Mouse (Mus musculus) neural tube, embryonic 15.5 days (tissue): Measurements from ENCODE around the gene Yipf3. TPM values are rescaled to one million over a fixed set of nuclear protein-coding genes. Genes with fewer than 3 reads are reported as not detected.

Experiments used
- ATAC-seq: fragments of 200-750 bp; cut with Nextera tagmentation; 2 replicates; pipeline ENCODE4 v1.8.0; 2017; ENCODE audit warnings: mild to moderate bottlenecking, moderate TSS enrichment, moderate library complexity; ENCODE audit not compliant: low FRiP score
- H3K27ac ChIP-seq: fragments of 300-500 bp; sonication (generic); replicated peaks from 2 replicates; pipeline ENCODE4 v1.5.1; 2015; ENCODE audit warnings: mild to moderate bottlenecking, inconsistent platforms
- H3K27me3 ChIP-seq: fragments of 300-500 bp; sonication (generic); replicated peaks from 2 replicates; pipeline ENCODE4 v1.6.1; 2015; ENCODE audit warnings: inconsistent platforms
- H3K36me3 ChIP-seq: fragments of 300-500 bp; sonication (generic); 2 replicates; pipeline ENCODE4 v1.6.1; 2015; ENCODE audit warnings: inconsistent platforms
- H3K4me1 ChIP-seq: fragments of 300-500 bp; sonication (generic); 2 replicates; pipeline ENCODE4 v1.6.1; 2015; ENCODE audit warnings: inconsistent platforms
- H3K4me2 ChIP-seq: fragments of 300-500 bp; sonication (generic); 2 replicates; pipeline ENCODE4 v1.6.1; 2015; ENCODE audit warnings: inconsistent platforms, mild to moderate bottlenecking, moderate library complexity
- H3K4me3 ChIP-seq: fragments of 300-500 bp; sonication (generic); replicated peaks from 2 replicates; pipeline ENCODE4 v1.5.1; 2015; ENCODE audit warnings: mild to moderate bottlenecking, inconsistent platforms
- H3K9ac ChIP-seq: fragments of 300-500 bp; sonication (generic); replicated peaks from 2 replicates; pipeline ENCODE4 v1.6.1; 2015; ENCODE audit warnings: mild to moderate bottlenecking, inconsistent platforms
- H3K9me3 ChIP-seq: fragments of 300-500 bp; sonication (generic); replicated peaks from 2 replicates; pipeline ENCODE4 v1.6.1; 2016; ENCODE audit warnings: inconsistent platforms
- WGBS: fragments of 180-500 bp; shearing (Covaris S2); methylation state at CpG from one replicate; pipeline ENCODE4 v1.1.7; 2015; ENCODE audit warnings: mixed read lengths; 5-methylcytosine and 5-hydroxymethylcytosine counted together
- polyA plus RNA-seq: library from polyadenylated mRNA; unstranded; fragments of >200 nt; fragmentation: Nextera tagmentation; extraction: Ambion mirVana; gene quantifications from 2 replicates; pipeline ENCODE4 v1.2.1, GENCODE M21; 2015

Gene Yipf3
- polyA plus RNA-seq, 1 experiment from 2014 or later = 87.8 TPM

DNA sequence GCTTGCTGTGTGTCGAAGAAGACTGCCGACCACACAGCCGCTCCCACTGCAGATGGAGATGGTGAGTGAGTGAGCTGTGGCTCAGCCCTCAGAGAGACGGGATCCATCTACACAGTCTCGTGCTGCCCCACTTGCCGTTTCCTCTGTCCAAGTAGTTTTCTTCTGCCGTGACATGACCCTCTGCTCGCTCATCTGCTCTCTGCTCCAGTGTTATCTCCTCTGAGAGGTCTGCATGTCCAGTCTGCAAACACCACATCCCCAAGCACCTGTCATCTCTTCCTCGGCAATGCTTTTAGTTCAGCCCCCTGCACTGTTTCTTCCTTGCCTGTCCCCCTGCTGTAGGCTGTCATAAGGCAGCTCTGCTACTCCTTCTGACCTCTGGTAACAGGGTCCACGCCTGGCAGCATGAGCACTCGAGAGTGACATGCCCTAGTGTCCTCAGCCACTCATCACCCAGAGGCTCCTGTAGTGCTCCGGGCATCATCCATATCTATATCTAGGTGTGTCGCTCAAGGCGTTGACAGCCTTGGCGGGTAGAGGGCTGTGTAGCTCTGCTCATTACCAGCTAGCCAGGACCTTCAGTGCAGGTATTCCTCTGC, 8.3 kb upstream of the Yipf3 start:
- H3K9me3 ChIP-seq = no peaks in the 10 kb centered on the region
- WGBS = 94% methylated on average over 15 of the region's 15 CpGs
- no peaks in the 10 kb centered on the region for H3K27me3 ChIP-seq
- H3K4me2 ChIP-seq = no peak overlapping the region
- no peak overlapping the region for H3K27ac ChIP-seq
- 0 out of 2 replicates have a peak, but pooled peaks cover 4% of the 10 kb centered on the region for H3K4me1 ChIP-seq
- peaks cover 85% of the 10 kb centered on the region for H3K36me3 ChIP-seq
- ATAC-seq = no peak
- no peak overlapping the region for H3K9ac ChIP-seq
- H3K4me3 ChIP-seq = no peak overlapping the region

DNA sequence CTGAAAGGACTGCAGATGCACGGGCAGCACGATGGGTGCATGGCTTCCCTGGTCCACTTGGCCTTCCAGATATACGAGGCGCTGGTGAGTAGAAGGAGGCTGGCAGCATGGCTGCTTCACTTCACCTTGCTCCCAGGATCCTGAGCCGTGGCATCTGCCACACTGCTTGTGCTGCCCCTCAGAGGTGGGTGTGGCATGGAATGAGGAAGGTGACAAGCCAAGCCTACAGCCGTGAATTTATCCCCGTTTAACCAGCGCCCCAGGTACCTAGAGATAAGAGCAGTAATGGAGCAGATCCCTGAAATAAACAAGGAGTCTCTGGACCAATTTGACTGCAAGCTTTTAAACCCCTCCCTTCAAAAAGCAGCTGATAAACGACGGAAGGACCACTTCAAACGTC, 6.4 kb upstream of the Yipf3 start:
- Histone ChIP-seq H3K4me1 (peaks cover 10% of the 10 kb centered on the region), H3K27ac (no peak overlapping the region), H3K9ac (no peak overlapping the region), H3K36me3 (peaks cover 94% of the 10 kb centered on the region), H3K27me3 (no peaks in the 10 kb centered on the region), H3K4me3 (no peak overlapping the region), H3K9me3 (no peaks in the 10 kb centered on the region), H3K4me2 (no peak overlapping the region)
- WGBS = 82% methylated on average over 11 of the region's 11 CpGs
- no peak for ATAC-seq

DNA sequence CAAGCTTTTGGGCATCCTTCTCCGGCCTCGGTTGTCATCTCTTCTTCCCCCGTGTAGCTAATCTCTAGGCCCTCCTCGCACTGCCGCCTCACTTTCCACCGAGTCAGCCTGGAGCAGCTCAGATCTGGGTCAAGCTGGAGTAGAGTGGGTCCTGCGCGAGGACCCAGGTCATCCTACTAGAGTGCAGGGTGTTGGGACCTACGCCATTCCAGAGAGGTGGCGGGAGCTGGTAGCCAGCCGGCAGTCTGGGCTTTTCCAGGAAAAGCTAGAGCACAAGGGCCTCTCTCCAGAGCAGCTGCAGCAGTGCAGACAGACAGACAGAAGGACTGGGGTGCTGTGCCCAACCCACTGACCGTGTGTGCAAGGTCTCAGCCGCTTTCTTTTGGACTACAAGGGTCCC, 5.6 kb upstream of the Yipf3 start:
- Histone ChIP-seq H3K9ac (no peak overlapping the region), H3K4me1 (peaks cover 17% of the 10 kb centered on the region), H3K27ac (no peak overlapping the region), H3K36me3 (peaks cover 89% of the 10 kb centered on the region), H3K4me3 (no peak overlapping the region), H3K4me2 (no peak overlapping the region), H3K9me3 (no peaks in the 10 kb centered on the region), H3K27me3 (no peaks in the 10 kb centered on the region)
- 92% methylated on average over 13 of the region's 13 CpGs for WGBS
- no peak for ATAC-seq

DNA sequence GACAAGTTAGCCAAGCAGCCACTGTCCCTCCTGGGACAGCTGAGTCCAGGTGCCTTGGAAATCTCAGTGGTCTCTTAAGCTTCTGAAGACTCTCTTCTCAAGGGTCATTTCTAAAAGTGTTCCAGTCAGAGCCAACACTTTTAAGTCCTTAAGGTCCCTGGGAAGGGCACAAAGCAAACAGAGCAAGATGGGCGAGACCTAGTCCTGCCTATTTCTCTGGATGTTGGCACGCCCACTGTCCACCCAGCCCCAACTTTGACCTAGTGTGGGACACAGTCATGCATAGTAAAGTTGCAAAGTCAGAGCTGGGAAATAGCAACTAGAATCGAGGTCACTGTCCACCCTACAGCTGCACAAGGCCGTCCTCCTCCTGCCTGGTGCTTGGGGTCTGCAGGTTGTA, 4.9 kb upstream of the Yipf3 start:
- Histone ChIP-seq H3K4me3 (no peak overlapping the region), H3K27ac (no peak overlapping the region), H3K4me1 (peaks cover 17% of the 10 kb centered on the region), H3K9ac (no peak overlapping the region), H3K4me2 (no peak overlapping the region), H3K27me3 (no peaks in the 10 kb centered on the region), H3K36me3 (peaks cover 83% of the 10 kb centered on the region), H3K9me3 (no peaks in the 10 kb centered on the region)
- 87% methylated on average over 4 of the region's 4 CpGs for WGBS
- no peak for ATAC-seq

DNA sequence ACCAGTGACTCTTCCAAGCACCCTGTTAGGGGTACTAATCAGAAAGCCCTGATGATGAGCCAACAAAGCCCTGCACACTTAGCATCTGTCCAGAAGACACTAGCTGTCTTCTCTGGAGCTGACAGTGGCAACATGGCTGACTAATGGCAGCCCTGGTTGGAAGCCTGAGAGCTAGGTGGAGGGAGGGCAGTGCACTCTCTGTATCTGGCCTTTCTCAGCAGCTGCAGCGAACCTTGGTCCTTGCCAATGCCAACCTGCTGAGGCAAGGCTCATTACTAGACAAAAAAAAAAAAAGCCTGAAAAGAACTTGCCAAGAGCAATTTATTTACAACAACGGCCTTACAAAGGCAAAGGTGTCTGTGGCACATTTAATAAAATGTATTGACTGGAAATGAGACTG, 4.3 kb upstream of the Yipf3 start:
- WGBS = 35% methylated on average over 2 of the region's 2 CpGs
- H3K4me3 ChIP-seq = no peak overlapping the region
- H3K27me3 ChIP-seq = no peaks in the 10 kb centered on the region
- no peak overlapping the region for H3K9ac ChIP-seq
- no peak overlapping the region for H3K27ac ChIP-seq
- no peak overlapping the region for H3K4me2 ChIP-seq
- ATAC-seq = no peak
- peaks cover 79% of the 10 kb centered on the region for H3K36me3 ChIP-seq
- peaks cover 19% of the 10 kb centered on the region for H3K4me1 ChIP-seq
- no peaks in the 10 kb centered on the region for H3K9me3 ChIP-seq

DNA sequence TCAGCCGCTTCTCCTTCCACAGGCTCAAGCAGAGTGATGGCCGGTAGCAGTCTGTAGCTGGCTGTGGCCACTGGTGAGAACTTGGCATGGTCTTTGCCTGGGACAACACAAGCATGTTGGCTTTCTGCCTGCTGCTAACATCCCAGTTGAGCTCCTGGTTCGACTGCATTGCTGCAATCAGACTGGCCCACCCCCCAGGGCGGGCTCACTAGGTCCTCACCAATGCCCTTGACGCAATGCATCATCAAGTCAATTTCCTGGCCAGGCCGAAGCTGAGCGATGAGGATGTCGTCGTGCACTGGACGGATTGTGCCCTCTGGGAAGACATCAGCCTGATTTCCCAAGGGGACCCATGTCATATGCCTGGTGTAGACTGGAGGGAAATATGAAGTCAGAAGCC, 3.3 kb upstream of the Yipf3 start:
- no peak overlapping the region for H3K27ac ChIP-seq
- H3K9me3 ChIP-seq = no peaks in the 10 kb centered on the region
- H3K36me3 ChIP-seq = peaks cover 76% of the 10 kb centered on the region
- H3K4me3 ChIP-seq = no peak overlapping the region
- no peaks in the 10 kb centered on the region for H3K27me3 ChIP-seq
- peaks cover 29% of the 10 kb centered on the region for H3K4me1 ChIP-seq
- no peak overlapping the region for H3K9ac ChIP-seq
- H3K4me2 ChIP-seq = no peak overlapping the region
- WGBS = 67% methylated on average over 10 of the region's 10 CpGs
- no peak for ATAC-seq

DNA sequence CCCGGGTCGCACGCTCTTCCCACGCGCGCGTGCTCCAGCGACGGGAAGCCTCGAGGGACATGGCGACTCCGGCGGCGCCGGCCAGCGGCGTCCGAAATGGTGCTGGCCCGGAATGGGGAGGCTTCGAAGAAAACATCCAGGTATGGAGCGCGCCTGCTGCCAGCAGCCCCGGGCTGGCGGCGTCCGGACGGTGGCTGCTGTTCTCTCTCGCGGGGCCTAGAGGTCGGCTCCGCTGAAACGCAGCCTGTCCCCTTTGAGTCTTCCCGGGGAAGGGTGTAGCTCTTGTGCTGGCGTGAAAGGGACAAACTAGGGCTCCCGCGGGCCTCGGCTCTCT, 276 bp downstream of the Yipf3 start:
- Histone ChIP-seq H3K27ac (peak overlapping the region; percentile 89), H3K4me1 (peaks cover 40% of the 10 kb centered on the region), H3K4me3 (peak overlapping the region; percentile 81), H3K27me3 (no peaks in the 10 kb centered on the region), H3K9ac (peak overlapping the region; percentile 93), H3K4me2 (peak overlapping the region; percentile 89), H3K36me3 (peaks cover 69% of the 10 kb centered on the region), H3K9me3 (no peaks in the 10 kb centered on the region)
- ATAC-seq = peak; percentile 43
- WGBS = 1% methylated on average over 37 of the region's 37 CpGs

DNA sequence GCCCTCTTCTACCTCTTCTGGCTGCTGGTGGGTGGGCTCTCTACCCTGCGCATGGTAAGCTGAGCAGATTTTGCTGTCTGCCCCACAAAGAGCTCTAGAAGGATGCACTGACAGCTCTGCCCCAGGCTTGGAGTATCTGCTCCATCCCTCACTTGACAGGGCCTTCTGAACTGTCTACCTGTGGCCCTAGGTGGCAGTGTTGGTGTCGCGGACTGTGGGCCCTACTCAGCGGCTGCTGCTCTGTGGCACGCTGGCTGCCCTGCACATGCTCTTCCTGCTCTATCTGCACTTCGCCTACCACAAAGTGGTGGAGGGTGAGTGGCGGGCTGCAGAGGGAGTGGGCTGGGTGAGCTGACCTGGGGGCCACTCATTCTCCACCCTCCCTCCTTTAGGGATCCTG, 3.3 kb downstream of the Yipf3 start:
- H3K27ac ChIP-seq = no peak overlapping the region
- no peak overlapping the region for H3K4me2 ChIP-seq
- no peak overlapping the region for H3K9ac ChIP-seq
- no peak for ATAC-seq
- H3K36me3 ChIP-seq = peaks cover 40% of the 10 kb centered on the region
- H3K4me3 ChIP-seq = no peak overlapping the region
- peaks cover 56% of the 10 kb centered on the region for H3K4me1 ChIP-seq
- H3K9me3 ChIP-seq = no peaks in the 10 kb centered on the region
- WGBS = 89% methylated on average over 7 of the region's 7 CpGs
- H3K27me3 ChIP-seq = no peaks in the 10 kb centered on the region

DNA sequence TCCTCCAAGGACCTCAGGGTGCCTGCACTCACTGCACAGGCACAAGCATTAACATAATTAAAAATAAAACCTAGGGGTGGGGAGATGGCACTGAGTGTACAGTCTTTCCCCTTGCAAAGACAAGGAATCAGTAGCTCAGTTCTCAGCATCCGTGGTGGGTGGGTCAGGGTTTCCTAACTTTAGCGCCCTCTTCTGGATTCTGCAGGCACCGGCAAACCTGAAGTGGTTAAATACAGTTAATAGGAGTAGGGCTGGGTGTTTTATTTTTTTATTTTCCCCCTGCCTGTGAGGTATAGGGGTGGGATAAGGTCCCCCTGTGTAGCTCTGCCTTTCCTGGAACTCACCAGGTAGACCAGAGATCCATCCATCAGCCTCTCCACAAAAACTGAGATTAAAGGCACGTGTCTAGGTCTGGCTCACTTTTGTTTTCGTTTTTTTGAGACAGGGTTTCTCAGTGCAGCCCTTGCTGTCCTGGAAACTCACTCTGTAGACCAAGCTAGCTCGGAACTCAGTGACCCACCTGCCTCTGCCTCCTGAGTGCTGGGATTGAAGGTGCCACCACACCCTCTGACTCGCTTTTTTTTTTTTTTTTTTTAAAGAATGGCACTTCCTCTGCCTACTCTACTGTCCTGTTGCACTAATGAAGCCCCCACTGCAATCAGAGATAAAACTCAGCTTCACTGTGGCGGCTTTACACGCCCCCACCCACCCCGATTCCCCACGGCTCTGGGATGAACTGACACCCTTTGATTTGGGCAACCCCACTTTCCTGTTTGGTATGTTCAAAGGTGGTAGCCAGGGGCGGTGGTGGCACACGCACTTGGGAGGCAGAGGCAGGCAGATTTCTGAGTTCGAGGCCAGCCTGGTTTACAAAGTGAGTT, 4.9 kb downstream of the Yipf3 start:
- 0 out of 2 replicates have a peak, but pooled peaks have one; percentile 1 for ATAC-seq
- H3K9ac ChIP-seq = 0 out of 2 replicates have a peak overlapping the region, but pooled peaks have one; percentile 75
- H3K4me2 ChIP-seq = peak overlapping the region; percentile 94
- H3K9me3 ChIP-seq = no peaks in the 10 kb centered on the region
- peaks cover 45% of the 10 kb centered on the region for H3K36me3 ChIP-seq
- WGBS = 59% methylated on average over 14 of the region's 14 CpGs
- peak overlapping the region; percentile 78 for H3K27ac ChIP-seq
- H3K4me1 ChIP-seq = peaks cover 45% of the 10 kb centered on the region
- peak overlapping the region; percentile 81 for H3K4me3 ChIP-seq
- no peaks in the 10 kb centered on the region for H3K27me3 ChIP-seq

DNA sequence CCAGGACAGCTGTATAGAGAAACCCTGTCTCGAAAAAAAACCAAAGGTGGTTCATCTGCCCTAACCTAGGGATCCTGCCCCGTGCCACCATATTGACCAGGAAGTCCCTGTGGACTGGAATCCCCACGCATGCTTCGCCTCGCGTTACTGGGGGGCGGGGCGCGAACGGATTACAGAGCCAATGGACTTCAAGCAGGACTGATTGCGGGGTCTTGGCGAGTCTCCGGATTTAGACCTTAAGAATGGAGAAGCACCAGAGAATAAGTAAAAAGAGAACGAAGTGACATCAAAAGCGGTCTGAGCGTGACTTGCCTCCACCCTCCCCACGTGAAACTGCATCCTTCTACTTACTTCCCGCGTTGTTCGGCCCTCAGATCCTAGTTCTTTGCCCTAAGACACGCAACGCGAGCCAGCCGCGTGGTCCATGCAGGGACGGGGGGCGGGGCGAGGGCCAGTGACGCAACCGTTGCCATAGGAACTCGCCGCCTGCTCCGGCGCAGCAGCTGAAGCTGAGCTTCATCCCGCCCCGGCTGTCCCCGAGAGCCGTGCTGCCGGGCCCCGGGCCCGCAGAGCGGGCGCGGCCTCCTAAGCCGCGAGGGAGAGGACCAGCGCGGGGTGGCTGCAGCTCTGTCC, 5.7 kb downstream of the Yipf3 start, which contains the start of gene Lrrc73:
Gene Lrrc73 (plus strand): TSS at position 80 of the 633 bp plus-strand sequence.
- peak; percentile 93 for ATAC-seq
- Histone ChIP-seq H3K4me1 (peaks cover 44% of the 10 kb centered on the region), H3K36me3 (peaks cover 53% of the 10 kb centered on the region), H3K4me3 (peak within 1 kb of the TSS; percentile 81), H3K9ac (peak within 1 kb of the TSS; percentile 75), H3K9me3 (no peaks in the 10 kb centered on the region), H3K27me3 (no peaks in the 10 kb centered on the region), H3K4me2 (peak within 1 kb of the TSS; percentile 94), H3K27ac (peak within 1 kb of the TSS; percentile 78)
- WGBS = 2% methylated on average over 47 of the region's 48 CpGs

DNA sequence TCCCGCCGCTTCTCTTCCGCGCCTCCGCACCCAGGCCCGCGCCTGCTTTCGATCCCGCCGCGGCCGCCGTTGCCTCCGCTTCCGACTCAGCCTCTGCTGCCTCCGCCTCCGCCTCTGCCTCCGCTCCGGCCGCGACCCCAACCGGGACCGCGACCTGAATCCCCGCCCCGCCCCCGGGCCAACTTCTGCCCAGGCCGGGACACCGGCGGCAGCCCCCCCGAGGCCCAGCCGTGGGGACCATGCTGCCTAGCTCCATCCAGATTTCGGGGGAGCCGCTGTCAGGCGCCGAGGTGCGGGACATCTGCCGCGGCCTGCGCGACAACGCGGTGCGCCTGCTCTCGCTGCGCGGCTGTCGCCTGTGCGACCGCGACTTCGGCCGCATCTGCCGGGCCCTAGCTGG, 6.2 kb downstream of the Yipf3 start:
- peak overlapping the region; percentile 81 for H3K4me3 ChIP-seq
- peaks cover 55% of the 10 kb centered on the region for H3K36me3 ChIP-seq
- H3K4me2 ChIP-seq = peak overlapping the region; percentile 94
- peak overlapping the region; percentile 78 for H3K27ac ChIP-seq
- peaks cover 39% of the 10 kb centered on the region for H3K4me1 ChIP-seq
- ATAC-seq = peak; percentile 42
- no peaks in the 10 kb centered on the region for H3K9me3 ChIP-seq
- peak overlapping the region; percentile 75 for H3K9ac ChIP-seq
- WGBS = 1% methylated on average over 44 of the region's 54 CpGs
- no peaks in the 10 kb centered on the region for H3K27me3 ChIP-seq
